Mouse (Mus musculus) G1E (cell line): ENCODE measurements around the gene Lrmda.

Experiments used
- CTCF ChIP-seq: IDR thresholded peaks from 2 replicates; pipeline ENCODE4 v1.5.1; 2012; ENCODE audit warnings: low read depth, low read length, inconsistent platforms, mixed read lengths
- GATA1 ChIP-seq: IDR thresholded peaks from 2 replicates; pipeline ENCODE4 v1.6.1; 2012; ENCODE audit warnings: borderline replicate concordance, low read length, inconsistent platforms, mixed read lengths
- POLR2AphosphoS5 ChIP-seq: IDR thresholded peaks from 2 replicates; pipeline ENCODE4 v1.6.1; 2012; ENCODE audit warnings: low read depth, low read length, inconsistent platforms; ENCODE audit not compliant: insufficient replicate concordance

GRCm38 (mm10) chr14:23096017-23096336, 1076.5 kb downstream of the Lrmda start:
- TF ChIP-seq CTCF (no peak), GATA1 (no peak), POLR2AphosphoS5 (no peak)
